Mouse (Mus musculus): ENCODE measurements around the gene Cdh15. TPM values are rescaled to one million over a fixed set of nuclear protein-coding genes. Genes with fewer than 3 reads are reported as not detected.

Cdh15 gene
- total RNA-seq, 4 experiments from 2014 or later: 17.7 to 29.9 (median 21.9) TPM

DNA sequence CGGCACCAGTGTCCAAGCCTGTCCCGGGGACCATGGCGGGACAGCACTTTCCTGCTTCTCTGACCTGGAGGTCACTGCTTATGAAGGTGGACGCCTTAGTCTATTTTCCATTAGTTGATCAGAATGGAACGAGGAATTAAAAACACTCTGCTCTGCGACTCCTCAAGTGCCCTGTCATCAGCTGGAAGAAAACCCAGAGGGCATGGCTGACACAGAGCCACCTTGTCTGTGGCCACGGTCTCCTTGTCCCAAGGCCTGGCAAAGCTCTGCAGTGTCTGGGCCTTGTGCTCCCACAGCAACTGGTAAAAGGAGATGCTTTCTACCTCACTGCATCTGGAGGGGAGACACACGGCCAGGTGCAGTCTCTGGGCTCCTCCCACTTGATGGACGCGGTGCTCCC, 35.9 kb downstream of the Cdh15 start:
- DNase-seq (ENCODE audit: low spot score in 2 of 2): no peak

DNA sequence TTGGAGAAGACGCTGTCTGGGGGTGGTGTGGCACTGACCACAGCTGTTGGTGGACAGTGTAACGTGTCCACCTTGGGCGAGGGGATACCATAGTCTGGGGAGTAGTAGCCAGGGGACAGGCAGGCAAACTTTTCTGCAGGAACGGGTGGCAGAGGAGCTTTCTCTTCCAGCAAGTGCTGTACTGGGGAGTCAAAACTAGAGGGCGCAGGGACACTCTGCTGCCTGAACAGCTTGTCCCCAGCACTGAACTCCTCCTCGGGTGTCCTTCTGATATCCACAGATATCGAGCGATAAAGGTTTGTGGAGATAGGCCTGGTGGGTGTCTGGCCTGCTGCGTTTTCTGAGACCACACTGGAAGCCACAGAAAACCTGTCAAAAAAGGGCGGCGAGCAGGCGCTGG, 43.7 kb downstream of the Cdh15 start:
- DNase-seq (ENCODE audit: low spot score in 2 of 2): no peak

DNA sequence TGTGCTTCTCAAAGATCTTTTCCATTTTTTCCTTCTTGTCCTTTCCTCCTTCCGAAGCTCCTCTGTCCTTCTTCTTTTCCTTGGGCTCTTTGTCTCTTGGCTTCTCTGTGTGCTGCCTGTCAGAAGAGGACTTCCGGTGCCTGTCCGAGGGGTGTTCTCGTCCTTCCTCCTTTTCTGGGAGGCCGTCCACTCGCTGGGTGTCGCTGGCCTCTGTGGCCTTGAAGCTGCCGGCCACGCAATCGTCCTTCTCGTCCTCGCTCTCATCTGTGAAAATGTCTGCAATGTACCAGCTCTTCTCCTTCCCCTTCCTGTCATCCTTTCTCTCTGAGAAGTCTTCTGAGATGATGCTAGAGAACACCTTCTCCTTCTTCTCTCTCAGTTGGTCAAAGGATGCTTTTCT, 45.7 kb downstream of the Cdh15 start:
- no peak for DNase-seq (ENCODE audit: low spot score in 2 of 2)

DNA sequence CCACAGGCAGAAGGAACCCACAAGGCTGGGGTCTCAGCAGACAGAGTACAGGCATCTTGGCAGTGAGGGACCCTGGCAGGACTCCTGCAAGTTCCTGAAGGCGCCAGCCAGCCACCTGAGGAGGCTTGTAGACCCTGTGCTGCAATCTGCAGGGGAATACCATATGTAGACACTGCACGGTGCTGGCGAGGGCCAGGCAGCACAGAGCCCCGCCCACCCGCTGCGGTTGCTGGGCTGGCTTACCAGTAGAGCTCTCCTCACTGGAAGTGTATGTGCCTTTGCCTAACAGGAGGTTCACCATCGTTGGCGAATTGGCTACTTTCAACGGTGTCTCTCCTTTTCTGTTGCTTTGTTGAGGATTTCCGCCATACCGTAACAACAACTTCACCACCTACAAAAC, 48.6 kb downstream of the Cdh15 start:
- no peak for DNase-seq (ENCODE audit: low spot score in 2 of 2)

DNA sequence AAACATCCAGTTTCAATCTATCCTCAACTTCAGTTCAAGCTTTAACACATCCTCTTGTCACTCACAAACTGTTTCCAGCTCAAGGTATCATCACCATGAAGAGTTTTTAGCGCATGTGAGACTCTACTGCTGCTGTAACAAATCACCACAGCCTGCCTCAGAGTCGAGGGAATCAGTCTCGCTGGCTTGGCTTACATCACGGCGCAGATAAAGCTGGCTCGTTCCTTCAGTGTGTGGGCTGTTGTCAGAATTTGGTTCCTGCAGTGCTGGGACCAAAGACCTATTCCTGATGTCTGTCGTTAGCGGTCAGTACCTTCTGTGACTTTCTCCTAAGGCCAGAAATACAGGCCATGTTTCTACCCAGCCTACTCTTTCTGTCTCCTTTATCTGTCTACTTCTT, 49.4 kb downstream of the Cdh15 start:
- DNase-seq (ENCODE audit: low spot score in 2 of 2): no peak

DNA sequence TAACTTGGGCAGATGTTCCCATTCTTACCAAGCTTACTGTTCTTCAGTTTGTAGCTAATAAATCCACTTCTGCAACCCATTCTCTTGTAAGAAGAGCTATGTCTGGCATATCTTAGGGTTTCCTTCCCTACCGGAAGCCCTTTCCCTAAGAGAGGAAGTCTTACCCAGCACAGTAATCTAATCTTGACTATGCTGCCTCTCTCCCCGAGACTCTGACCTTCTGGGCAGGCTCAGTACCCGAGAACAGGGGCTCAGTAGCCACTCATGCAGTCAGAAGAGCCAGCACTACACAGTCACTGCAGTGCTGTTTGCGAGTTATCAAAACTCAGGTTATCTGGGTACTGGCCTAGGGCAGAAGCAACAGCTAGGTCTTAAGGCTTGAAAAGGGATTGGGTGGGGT, 50.3 kb downstream of the Cdh15 start:
- DNase-seq (ENCODE audit: low spot score in 2 of 2): no peak

DNA sequence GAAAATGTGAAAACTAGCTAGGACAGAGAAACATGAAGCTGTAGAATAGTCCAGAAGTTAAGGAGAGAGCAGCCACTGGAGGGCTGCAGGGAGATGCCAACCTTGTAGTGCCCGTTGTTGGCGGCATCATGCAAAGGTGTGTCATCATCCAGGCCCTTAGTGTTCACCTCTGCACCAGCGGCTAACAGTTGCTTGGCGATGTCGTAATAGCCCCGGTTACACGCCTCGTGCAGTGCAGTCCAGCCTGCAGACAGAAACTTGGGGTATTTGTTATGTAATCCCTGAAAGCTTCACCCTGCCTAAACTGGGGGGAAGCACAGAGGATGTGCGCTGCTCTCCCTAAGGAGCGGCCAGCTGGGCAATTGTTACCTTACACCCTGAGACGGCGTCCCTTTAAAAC, 50.7 kb downstream of the Cdh15 start:
- DNase-seq (ENCODE audit: low spot score in 2 of 2): no peak

DNA sequence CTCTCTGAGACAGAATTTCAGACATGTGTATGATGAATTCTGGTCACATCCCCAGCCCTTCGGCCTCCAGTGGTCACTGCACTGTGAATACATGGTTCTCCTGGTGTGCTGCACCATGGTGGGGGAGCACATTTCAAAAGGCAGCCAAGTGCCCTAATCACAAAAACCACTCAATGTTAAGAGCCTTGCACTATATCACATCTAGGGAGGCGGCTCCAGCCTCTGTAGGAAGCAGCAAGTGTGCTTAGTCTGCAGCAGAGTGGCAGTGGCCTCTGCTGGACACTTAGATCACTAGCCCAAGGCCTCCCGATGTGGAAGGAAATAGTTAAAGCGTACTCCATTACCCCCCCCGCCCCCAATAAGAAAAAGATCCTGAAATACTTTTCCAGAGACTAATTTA, 51.3 kb downstream of the Cdh15 start:
- no peak for DNase-seq (ENCODE audit: low spot score in 2 of 2)

DNA sequence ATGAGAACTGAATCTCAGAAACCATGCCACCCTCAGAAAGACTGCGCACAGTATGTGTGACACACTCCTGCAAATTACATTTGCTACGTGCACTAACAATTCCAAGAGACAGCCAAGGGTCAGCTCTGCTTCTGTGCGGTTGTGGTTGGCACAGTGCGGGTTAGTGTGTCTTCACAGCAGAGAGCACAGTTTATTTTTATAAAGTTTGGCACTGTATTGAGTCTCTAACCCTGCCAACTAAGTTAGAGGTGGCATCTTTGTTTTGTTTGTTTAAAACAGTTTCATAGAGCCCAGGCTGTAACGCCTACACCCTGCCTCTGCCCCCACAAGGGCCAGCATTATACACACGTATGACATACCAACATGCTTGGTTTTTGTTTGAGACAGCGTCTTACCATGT, 53.7 kb downstream of the Cdh15 start:
- DNase-seq (ENCODE audit: low spot score in 2 of 2): no peak

DNA sequence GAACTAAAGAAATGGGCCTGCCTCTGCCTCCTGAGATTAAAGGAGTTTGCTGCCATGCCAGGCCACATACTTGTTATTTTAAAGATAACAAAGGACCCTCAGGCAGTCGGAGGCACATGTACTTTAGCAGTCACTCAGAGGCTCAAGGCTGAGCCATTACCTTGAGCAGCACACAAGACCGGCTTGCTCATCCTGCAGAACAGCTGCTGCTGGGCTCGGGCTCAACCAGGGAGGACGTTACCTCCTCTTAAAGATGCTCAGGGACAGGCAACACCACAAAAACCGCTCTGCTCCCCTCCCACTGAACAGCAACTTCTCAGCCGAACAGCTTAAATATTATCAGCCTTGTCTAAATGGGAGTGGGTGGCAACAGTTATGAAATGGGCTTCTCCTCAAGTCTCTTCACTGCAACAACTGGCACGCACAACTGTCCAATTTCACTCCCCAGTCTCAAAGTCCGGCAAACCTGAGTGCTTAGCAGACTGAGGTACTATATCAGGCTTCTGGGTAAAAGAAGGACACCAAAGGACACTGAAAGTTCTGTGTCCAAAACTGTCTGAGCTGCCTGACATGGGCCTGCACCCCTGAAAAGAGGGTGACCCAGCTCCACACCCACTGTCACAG, 54.2 kb downstream of the Cdh15 start:
- no peak for DNase-seq (ENCODE audit: low spot score in 2 of 2)

DNA sequence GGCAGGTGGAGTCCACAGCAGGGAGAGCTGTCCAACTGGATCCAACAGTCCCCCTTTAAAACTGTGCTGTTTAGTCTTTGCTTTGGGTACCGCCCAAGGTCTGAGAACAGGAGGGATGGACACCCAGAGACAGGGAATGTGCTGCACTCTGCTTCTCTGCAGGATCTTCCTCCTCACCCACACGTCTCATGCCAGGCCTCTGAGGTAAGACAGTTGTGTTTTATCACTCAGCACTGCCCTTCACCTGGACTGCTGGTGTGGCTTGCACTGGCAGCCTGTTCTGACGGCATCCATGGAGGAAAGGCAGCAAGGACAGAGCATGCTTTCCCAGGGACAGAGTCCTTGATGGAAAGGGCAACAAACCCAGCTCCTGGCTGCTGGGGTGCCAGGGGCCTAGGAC, 54.8 kb downstream of the Cdh15 start:
- DNase-seq (ENCODE audit: low spot score in 2 of 2): no peak

DNA sequence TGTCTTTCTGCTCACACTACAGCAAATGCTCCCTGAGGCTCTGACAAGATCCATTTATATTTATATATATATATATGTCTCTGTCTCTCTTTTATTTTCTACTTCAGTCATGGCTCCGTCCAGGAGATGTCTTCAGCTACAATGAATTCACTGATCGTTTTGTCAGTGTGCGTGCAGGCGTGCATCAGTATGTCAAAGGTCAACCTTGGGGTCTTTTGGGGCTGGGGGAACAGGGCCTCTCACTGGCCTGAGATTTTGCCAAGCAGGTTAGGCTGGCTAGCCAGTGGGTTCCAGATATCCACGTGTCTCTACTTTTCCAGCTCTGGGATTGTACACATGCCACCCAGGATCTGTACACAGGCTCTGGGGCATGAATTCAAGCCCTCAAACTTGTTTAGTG, 55.2 kb downstream of the Cdh15 start:
- DNase-seq (ENCODE audit: low spot score in 2 of 2): no peak

DNA sequence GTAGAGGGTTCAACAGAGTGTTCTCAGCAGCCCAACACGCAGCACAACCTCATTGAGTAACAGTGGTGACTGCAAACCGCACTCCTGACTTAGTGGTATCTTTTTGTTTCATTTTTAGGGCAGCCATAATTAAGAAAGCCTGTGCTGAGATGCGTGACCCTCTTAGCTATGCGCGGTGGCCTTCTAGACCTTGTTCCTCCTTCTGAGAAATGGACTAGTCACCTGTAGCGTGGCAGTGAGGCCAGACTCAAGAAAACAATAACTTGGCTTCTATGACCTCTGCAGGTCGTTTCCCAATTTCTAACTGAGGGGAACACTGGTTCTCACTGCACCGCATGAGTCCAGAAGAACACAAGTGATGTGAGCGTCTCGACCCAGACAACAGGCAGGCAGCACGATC, 56.7 kb downstream of the Cdh15 start:
- DNase-seq (ENCODE audit: low spot score in 2 of 2): no peak

DNA sequence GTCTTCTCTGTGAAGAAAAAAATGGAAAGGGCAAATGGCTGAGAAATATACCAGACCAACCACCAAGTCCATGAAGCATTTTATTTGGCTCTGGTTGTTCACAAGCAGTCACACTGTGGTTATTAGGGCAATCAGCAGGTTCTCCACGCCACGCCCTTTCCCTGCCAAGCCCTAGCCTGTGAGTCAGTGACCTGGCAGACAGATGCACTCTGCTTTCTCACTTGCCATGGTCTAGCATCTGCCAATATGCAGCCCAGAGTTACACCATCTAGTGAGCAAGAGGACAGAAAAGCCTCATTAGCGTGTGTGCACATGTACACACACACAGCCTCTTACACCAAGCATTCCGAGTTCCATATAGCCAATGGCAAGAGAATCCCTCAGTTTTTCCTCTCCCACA, 57.6 kb downstream of the Cdh15 start:
- DNase-seq (ENCODE audit: low spot score in 2 of 2): peak; percentile 60 to 62

DNA sequence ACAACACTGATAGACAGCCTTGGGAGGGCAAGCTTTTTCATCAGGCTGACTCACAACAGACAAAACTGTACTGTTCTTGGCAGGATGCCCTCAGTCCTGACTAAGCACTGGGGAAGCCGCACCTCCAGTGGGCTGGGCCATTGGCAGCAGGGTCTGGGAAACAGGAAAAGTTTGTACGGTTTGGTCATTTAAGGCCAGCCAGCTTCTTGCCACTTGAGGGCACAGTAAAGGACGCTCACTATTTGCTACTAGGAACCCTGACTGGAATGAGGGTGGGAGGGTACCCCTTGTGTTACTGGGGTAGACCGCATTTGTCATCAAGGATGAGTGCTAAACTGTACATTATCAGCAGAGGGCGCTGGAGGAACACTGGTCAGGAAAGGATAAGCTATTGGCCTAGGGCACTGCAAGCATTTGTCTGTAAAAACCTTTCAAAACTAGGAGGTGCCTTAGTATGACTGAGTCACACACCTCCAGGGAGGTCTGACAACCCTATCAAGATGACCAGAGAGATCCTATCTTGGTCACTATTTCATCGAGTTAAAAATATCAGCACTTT, 58.8 kb downstream of the Cdh15 start:
- peak; percentile 85 to 86 for DNase-seq (ENCODE audit: low spot score in 2 of 2)

DNA sequence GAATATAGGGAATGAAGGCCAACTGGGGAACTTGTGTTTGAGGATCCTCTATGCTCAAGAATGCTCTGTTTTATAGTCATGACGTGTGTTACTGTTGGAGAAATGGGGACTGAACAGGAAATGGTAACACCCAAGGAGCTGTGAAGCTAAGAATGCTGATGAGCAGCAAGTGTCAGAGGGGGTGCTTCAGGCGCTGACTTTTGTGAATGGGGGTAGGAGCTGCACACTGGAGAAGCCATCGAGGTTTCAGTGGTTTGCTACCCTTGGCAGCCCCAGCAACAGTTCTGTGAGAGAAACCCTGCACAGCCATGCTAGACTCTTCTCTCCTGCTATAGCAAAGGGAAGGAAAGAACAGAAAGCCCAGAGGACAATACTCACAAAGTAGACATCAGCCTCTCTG, 64.4 kb downstream of the Cdh15 start:
- DNase-seq (ENCODE audit: low spot score in 2 of 2): no peak

DNA sequence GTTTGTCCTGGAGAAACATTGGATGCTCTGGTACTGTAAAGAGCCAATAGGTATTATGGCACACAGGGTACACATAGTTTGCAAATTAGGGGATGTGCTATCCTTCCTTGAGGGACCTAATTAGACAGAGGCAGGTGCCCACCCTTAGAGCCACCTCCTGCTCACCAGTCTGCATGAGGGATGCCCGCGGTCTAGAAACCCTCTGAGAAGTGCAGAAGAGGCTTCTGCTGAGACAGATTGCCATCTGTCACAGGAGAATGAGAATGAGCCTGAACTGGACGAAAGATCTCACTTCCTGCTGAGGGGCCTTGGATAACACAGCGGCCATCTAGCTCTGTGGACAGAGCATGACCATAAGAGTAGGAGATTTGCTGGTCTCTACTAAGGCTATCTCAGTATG, 65.1 kb downstream of the Cdh15 start:
- DNase-seq (ENCODE audit: low spot score in 2 of 2): no peak

DNA sequence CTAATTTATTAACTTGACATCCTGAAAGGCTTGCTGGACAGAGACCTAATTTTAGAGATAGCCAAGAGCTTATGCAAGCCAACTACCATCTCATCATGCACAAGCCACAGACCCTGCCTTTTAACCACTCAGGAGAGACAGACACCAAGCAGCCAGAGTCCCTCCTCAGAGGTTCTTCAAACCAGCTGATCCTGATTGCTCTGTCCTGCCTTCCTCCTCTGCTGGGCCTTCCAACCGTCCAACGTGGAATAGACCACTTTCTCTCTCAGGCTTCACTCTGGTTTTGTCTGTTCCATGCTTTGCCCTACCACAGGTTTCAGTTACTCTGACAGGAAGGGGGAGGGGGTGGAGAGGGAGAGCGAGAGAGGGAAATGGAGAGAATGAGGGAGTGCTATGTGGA, 69.0 kb downstream of the Cdh15 start:
- DNase-seq (ENCODE audit: low spot score in 2 of 2): no peak

Other genes starting within 250 kb of the Cdh15 start
- under 1 TPM; 0.92 to 0.96 (median 0.93) TPM for gene Galns, start 236.5 kb upstream of the Cdh15 start, total RNA-seq (2022)
- gene Trappc2l, start 236.3 kb upstream of the Cdh15 start, total RNA-seq (2022): 10 to 100 TPM; 38.7 to 49.7 (median 44.0) TPM
- gene Pabpn1l, start 225.2 kb upstream of the Cdh15 start, total RNA-seq (2022): under 1 TPM in 1 of 4 experiments, not detected in 3; 0.27 TPM
- 10 to 100 TPM; 12.3 to 22.0 (median 17.2) TPM for gene Cbfa2t3, start 148.9 kb upstream of the Cdh15 start, total RNA-seq (2022)
- 10 to 100 TPM; 10.5 to 13.1 (median 11.5) TPM for gene Acsf3, start 72.5 kb upstream of the Cdh15 start, total RNA-seq (2022)
- gene Ankrd11, start 194.3 kb downstream of the Cdh15 start, total RNA-seq (2022): 10 to 100 TPM; 55.0 to 63.5 (median 62.4) TPM
- 10 to 100 TPM; 74.1 to 81.0 (median 77.4) TPM for gene Spg7, start 215.0 kb downstream of the Cdh15 start, total RNA-seq (2022)